Mouse (Mus musculus): ENCODE data around the gene Chst15.

Chst15 gene

DNA sequence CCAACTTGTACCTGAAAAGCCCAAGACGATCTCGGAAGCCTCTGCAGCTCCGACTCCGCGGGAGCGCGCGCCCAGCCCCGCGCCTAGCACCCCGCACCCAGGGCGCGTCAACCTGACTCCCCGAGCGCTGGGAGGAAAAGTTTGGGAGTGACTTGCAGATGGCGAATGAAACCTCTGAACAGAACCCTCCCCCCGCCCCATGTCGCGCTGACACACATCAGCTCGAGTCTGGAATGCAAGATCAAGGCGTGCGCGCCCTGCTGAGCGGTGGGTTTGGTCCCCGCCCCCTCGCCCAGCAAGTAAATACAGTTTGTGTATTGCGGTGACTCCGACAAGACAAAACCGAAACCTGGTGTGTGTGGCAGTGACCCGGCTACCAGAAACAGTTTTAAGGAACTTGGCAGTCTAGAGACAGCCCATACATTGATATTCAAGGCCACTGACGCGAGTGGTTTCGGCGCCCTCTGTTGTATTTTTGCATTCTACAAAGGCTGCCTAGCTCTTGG is at the start of gene Chst15:
Chst15 (minus strand) TSS at position 193 of the 506 bp plus-strand sequence.
- peak; percentile 43 to 83 for DNase-seq (ENCODE audit: low spot score in 2 of 2)

GRCm38 (mm10) chr7:132365703-132366384 is 48.8 kb upstream of the Chst15 start:
- DNase-seq (ENCODE audit: low spot score in 2 of 2): peak in 1 of 2 experiments; percentile 55

DNA sequence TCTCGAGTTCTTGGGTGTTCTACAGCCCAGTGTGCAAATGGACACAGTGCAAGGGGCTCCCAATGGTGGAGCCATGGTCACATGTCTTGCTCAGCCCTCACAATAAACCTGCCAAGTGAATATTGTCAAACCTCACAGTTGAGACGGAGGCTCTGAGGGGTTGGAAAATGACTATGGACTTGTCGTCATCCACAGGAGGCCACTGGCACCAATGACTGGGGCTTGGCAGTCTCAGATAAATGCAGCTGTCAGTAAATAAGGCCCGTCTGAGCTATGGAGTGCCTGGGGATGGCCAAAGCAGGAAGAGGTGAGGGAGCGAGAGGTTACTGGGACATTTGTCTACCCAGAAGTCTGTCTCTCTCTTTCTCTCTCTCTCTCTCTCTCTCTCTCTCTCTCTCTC is 48.1 kb upstream of the Chst15 start:
- DNase-seq (ENCODE audit: low spot score in 2 of 2): no peak

GRCm38 (mm10) chr7:132364506-132364905 is 47.5 kb upstream of the Chst15 start:
- no peak for DNase-seq (ENCODE audit: low spot score in 2 of 2)

DNA sequence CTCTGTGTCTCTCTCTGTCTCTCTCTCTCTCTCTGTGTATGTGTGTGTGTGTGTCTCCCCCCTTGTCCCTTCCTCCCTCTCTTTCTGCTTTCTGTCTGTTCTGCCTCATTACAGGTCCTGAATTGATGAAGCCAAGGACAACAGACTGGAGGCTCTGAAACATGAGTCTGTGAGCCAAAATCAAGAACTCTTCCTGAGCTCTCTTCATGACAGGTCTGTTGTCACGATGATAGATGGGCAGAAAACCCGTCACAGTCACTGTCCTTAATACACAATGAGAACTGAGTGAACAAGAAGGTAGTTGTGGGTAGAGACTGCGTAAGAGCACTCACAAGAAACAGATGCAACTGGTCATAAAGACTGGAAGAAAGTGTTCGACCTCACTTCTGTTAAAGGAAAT is 43.3 kb upstream of the Chst15 start:
- DNase-seq (ENCODE audit: low spot score in 2 of 2): no peak

GRCm38 (mm10) chr7:132358709-132359108 is 41.7 kb upstream of the Chst15 start:
- peak in 1 of 2 experiments; percentile 29 for DNase-seq (ENCODE audit: low spot score in 2 of 2)

GRCm38 (mm10) chr7:132358250-132358649 is 41.2 kb upstream of the Chst15 start:
- no peak for DNase-seq (ENCODE audit: low spot score in 2 of 2)

DNA sequence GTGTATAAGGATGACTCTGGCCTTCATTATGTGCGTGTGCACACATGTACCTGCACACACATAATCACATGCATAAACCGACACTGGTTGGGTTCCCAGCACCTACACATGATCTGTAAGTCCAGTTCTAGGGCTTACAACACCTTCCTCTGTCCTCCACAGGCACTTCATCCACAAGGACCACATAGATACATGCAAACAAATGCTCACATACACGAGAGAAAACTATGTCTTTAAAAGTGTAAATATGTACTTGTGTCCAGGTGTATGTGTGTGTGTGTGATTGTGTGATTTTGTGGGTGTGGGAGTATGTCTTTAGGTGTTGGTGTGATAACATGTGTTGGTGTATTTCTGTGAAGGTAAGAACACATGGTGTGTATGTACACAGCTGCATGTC is 40.8 kb upstream of the Chst15 start:
- DNase-seq (ENCODE audit: low spot score in 2 of 2): no peak

DNA sequence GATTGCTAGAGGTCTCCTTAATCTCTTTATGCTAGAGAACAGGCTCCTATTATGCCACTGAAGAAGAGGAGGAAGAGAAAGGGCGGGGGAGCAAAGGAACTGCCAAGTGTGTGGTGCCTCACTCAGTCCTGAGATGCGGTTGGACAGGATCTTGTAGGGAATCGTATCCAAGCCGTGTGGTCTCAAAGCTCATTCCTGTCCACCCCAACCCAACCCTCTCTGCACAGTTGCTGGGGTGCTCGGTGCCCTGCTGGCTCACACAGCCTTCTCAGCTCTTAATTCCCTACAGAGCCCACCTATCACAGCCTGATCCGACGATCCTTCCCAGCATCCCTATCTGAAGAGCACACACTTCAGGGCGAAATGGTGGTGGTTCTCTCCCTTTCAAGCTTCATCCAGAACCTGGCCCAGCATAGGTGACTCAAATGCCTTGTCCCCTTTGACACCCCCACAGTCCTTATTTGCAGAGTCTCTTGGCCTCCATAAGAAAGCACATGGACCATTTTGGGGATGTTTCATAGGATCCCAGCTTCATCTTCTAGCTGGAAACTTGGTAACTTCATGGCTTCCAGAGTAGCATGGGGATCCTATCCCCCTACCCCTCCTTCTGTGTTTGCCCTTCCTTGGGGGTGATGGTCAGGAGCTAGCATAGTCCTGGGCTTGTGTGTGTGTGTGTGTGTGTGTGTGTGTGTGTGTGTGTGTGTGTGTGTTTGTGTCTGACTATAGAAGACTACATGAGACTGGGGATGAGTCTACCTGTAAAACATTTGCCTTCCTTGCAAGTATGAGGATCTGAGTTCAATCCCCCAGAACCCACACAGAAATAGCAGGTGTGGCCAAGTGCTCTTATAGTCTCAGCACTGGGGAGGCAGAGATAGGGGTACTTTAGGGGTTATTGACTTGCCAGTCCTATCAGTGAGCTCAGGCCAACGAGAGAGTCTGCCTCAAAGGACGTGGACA is 40.1 kb upstream of the Chst15 start:
- no peak for DNase-seq (ENCODE audit: low spot score in 2 of 2)

DNA sequence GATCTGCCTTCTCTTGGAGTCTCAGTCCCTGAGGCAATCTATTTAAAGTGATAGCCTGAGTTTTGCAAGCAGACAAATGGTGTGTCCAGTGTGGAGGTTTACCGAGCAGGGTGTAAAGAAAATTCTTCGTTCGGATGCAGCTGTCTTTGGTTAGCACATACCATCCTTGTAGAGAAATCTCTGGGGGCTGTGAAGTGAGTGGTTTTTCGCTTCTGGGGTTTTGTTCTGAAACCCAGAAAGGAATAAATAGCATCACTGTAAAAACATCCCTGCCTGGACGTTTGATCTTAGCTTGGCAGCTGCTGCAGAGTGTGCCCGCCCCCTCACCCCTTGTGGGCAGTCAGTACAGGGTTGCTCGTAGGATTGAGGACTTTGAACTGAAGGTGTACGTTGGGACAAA is 39.2 kb upstream of the Chst15 start:
- DNase-seq (ENCODE audit: low spot score in 2 of 2): peak in 1 of 2 experiments; percentile 53

GRCm38 (mm10) chr7:132355767-132356166 is 38.7 kb upstream of the Chst15 start:
- no peak for DNase-seq (ENCODE audit: low spot score in 2 of 2)

- DNase-seq (ENCODE audit: low spot score in 2 of 2): no peak
Observed at GRCm38 (mm10) chr7:132349075-132349572, 32.1 kb upstream of the Chst15 start.

DNA sequence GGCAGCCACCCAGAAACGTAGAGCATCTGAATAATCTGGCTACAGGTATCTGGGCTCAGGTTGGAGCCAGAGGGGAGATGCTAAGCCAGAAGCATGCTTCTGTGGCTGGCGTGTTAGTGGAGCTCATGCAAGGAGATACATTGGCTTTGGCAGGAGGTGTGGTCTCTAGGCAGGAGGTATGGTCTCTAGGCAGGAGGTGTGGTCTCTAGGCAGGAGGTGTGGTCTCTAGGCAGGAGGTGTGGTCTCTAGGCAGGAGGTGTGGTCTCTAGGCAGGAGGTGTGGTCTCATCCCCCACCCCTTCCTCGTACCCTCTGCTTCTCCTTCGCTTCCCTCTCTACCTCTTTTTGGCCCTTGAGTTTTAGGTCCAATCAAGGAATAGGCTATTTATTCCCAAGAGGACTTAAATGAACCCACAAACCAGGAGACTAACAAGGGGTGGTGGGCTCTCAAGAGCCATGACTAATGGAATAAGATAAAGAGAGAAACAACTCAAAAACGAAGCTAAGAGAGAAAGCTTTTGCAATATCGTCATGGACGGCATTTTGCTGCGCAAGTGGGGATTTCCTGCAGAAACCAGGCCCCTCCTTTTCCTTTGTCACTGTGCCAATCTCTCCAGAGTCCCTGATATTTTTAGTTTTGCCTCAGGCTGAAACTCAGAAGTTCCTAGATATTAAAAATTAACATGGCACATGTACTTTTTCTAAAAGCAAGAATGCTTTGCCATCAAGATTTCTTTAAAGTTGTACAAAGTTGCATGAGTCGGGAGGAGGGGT is 30.4 kb upstream of the Chst15 start:
- no peak for DNase-seq (ENCODE audit: low spot score in 2 of 2)

DNA sequence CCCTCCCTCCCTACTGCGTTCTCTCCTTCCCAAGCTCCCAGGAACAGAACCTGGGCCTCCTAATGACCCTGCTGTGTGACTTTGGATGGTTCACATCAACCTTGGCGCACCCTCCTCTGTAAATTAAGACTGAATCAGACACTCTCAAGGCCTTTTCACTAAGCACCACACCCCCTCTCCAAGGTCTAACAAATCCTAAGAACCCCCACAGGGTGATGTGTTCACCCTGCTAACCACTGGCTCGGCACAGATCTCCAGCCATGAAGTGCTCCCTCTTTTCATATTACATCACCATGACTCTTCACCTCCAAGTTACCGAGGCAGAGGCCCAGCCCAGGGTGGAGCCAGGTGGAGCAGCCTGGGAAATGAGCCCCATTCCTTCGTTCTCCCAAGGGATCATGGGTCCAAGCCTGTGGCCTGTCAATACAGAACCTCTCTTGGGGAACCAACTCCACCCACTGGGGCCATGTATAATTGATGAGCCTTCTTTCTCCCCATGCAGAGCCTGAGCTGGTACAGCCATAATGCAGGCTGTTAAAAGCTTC is 28.6 kb upstream of the Chst15 start:
- DNase-seq (ENCODE audit: low spot score in 2 of 2): no peak

- DNase-seq (ENCODE audit: low spot score in 2 of 2): no peak
Observed at GRCm38 (mm10) chr7:132344606-132345005, 27.6 kb upstream of the Chst15 start.

- DNase-seq (ENCODE audit: low spot score in 2 of 2): no peak
Observed at GRCm38 (mm10) chr7:132343900-132344299, 26.9 kb upstream of the Chst15 start.

GRCm38 (mm10) chr7:132343146-132343545 is 26.1 kb upstream of the Chst15 start:
- DNase-seq (ENCODE audit: low spot score in 2 of 2): no peak

GRCm38 (mm10) chr7:132339041-132339839 is 22.2 kb upstream of the Chst15 start:
- no peak for DNase-seq (ENCODE audit: low spot score in 2 of 2)

DNA sequence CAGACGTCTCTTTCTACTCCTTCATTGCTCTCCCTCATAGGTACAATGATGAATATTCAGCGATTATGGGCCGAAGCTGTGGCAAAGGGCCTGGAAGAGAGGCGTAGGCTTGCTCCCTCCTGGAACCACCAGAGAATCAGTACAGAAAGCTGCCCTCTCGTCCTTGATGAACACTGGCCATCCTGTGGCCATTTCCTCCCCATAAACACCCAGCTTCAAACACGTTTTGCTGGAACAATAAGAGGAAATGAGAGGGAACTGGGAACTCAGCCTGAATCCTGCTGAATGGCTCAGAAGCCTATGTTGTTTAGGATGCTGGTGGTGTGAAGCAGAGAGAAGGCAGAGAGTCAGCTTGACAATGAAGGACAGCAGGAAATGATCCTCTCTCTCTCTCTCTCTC is 21.3 kb upstream of the Chst15 start:
- DNase-seq (ENCODE audit: low spot score in 2 of 2): no peak

DNA sequence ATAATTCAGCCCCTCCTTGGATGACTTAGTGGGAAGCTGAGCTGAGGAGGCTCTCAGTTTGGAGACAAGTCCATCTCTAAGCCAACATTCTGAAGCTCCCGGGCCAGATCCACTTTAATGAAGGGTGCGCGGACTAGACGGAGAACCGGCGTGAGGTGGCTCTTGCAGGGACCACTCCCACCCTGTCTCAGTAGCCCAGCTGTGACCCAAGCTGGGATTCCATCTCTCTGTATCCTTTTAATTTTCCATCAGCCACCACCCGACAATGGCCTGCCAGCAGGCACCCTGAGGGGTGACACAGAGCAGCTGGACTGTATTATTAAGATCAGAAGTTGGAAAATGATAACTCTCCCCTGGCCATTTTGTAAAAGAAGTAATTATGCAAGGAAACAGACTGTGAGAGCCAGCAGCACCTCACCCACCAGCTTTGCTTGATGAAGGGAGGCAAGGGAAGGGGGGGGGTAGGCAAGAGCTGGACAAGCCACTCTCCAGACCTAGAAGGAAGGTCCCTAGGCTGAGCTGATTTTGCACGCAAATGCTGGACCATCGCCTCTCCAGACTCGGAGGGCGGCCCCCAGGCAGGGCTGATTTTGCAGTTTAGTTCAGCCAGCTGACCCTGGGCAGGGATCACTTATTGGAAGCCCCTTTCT is 20.4 kb upstream of the Chst15 start:
- no peak for DNase-seq (ENCODE audit: low spot score in 2 of 2)

Measured in spleen, postnatal 10 days (tissue).